Mouse (Mus musculus) hindbrain, embryonic 11.5 days (tissue): Measurements from ENCODE around the gene Mgmt. TPM values are rescaled to one million over a fixed set of nuclear protein-coding genes. Genes with fewer than 3 reads are reported as not detected.
A peak's percentile ranks its signal among the peaks of the same experiment; 100 is the strongest.

Source experiments
- ATAC-seq: fragments of 200-750 bp; cut with Nextera tagmentation; 2 replicates; pipeline ENCODE4 v1.8.0; 2017; ENCODE audit warnings: mild to moderate bottlenecking, moderate TSS enrichment, moderate library complexity; ENCODE audit not compliant: low FRiP score
- DNase-seq: peaks from one replicate; pipeline ENCODE4 v3.0.0-alpha.2; 2015; ENCODE audit warnings: low spot score
- H3K27ac ChIP-seq: fragments of 300-500 bp; sonication (generic); 2 replicates; pipeline ENCODE4 v1.5.1; 2014; ENCODE audit warnings: mild to moderate bottlenecking, low read depth, low read length
- H3K27me3 ChIP-seq: fragments of 300-500 bp; sonication (generic); 2 replicates; pipeline ENCODE4 v1.6.1; 2014; ENCODE audit warnings: mild to moderate bottlenecking, low read length, moderate library complexity, mixed read lengths; ENCODE audit not compliant: control insufficient read depth, insufficient read depth
- H3K36me3 ChIP-seq: fragments of 300-500 bp; sonication (generic); 2 replicates; pipeline ENCODE4 v1.6.1; 2014; ENCODE audit warnings: mild to moderate bottlenecking, low read length, moderate library complexity, mixed read lengths; ENCODE audit not compliant: control insufficient read depth, insufficient read depth
- H3K4me1 ChIP-seq: fragments of 300-500 bp; sonication (generic); replicated peaks from 2 replicates; pipeline ENCODE4 v1.6.1; 2014; ENCODE audit warnings: low read length, mixed read lengths; ENCODE audit not compliant: control insufficient read depth, insufficient read depth
- H3K4me2 ChIP-seq: fragments of 300-500 bp; sonication (generic); replicated peaks from 2 replicates; pipeline ENCODE4 v1.6.1; 2014; ENCODE audit warnings: mild to moderate bottlenecking, low read depth, low read length
- H3K4me3 ChIP-seq: fragments of 300-500 bp; sonication (generic); 2 replicates; pipeline ENCODE4 v1.5.1; 2014; ENCODE audit warnings: low read depth, low read length
- H3K9ac ChIP-seq: fragments of 300-500 bp; sonication (generic); 2 replicates; pipeline ENCODE4 v1.6.1; 2014; ENCODE audit warnings: low read depth, low read length
- H3K9me3 ChIP-seq: fragments of 300-500 bp; sonication (generic); 2 replicates; pipeline ENCODE4 v1.6.1; 2016; ENCODE audit warnings: low read length; ENCODE audit not compliant: control insufficient read depth
- WGBS: fragments of 180-500 bp; shearing (Covaris S2); extraction: QIAGEN DNeasy Blood & Tissue Kit; methylation state at CpG from one replicate; pipeline ENCODE4 v1.1.7; 2014; 5-methylcytosine and 5-hydroxymethylcytosine counted together
- polyA plus RNA-seq: library from polyadenylated mRNA; unstranded; fragments of >200 nt; fragmentation: Nextera tagmentation; extraction: Ambion mirVana; gene quantifications from 2 replicates; pipeline ENCODE4 v1.2.1, GENCODE M21; 2014

Mgmt gene
- polyA plus RNA-seq, 1 experiment from 2014 or later, result 3.9 TPM

- Histone ChIP-seq H3K36me3 (no peaks in the 10 kb centered on the region), H3K4me1 (no peaks in the 10 kb centered on the region; the same call in 1 of the 2 replicates), H3K27me3 (no peaks in the 10 kb centered on the region), H3K9me3 (no peaks in the 10 kb centered on the region), H3K4me3 (no peak overlapping the region), H3K9ac (no peak overlapping the region), H3K4me2 (no peak overlapping the region), H3K27ac (peak overlapping the region; percentile 14; the same call in 1 of the 2 replicates)
- 58% methylated on average over 15 of the region's 15 CpGs for WGBS
- DNase-seq (peak; percentile 29), ATAC-seq (no peak)
Measured at GRCm38 (mm10) chr7:137001215-137001614, 106.8 kb downstream of the Mgmt start.

- no peaks in the 10 kb centered on the region for H3K9me3 ChIP-seq
- no peaks in the 10 kb centered on the region for H3K36me3 ChIP-seq
- DNase-seq (no peak), ATAC-seq (no peak)
- no peaks in the 10 kb centered on the region; the same call in 1 of the 2 replicates for H3K4me1 ChIP-seq
- H3K4me3 ChIP-seq, result no peak overlapping the region
- no peak overlapping the region for H3K9ac ChIP-seq
- H3K27me3 ChIP-seq, result no peaks in the 10 kb centered on the region
- 74% methylated on average over 5 of the region's 5 CpGs for WGBS
- no peak overlapping the region for H3K27ac ChIP-seq
- H3K4me2 ChIP-seq, result no peak overlapping the region
Measured at GRCm38 (mm10) chr7:137001783-137002182, 107.4 kb downstream of the Mgmt start.

GRCm38 (mm10) chr7:137002431-137002830 is 108.0 kb downstream of the Mgmt start:
- ATAC-seq, result no peak
- Histone ChIP-seq H3K27ac (no peak overlapping the region), H3K4me1 (no peaks in the 10 kb centered on the region; the same call in 1 of the 2 replicates), H3K9me3 (no peaks in the 10 kb centered on the region), H3K4me3 (no peak overlapping the region), H3K27me3 (no peaks in the 10 kb centered on the region), H3K4me2 (no peak overlapping the region), H3K36me3 (no peaks in the 10 kb centered on the region), H3K9ac (no peak overlapping the region)
- 67% methylated on average over 3 of the region's 3 CpGs for WGBS
- DNase-seq, result no peak

- H3K36me3 ChIP-seq, result no peaks in the 10 kb centered on the region
- H3K4me3 ChIP-seq, result no peak overlapping the region
- H3K27me3 ChIP-seq, result no peaks in the 10 kb centered on the region
- ATAC-seq, result no peak
- H3K4me1 ChIP-seq, result no peaks in the 10 kb centered on the region; the same call in 1 of the 2 replicates
- H3K4me2 ChIP-seq, result no peak overlapping the region
- H3K9ac ChIP-seq, result no peak overlapping the region
- no peak for DNase-seq
- WGBS, result 59% methylated on average over 11 of the region's 11 CpGs
- H3K9me3 ChIP-seq, result no peaks in the 10 kb centered on the region
- H3K27ac ChIP-seq, result no peak overlapping the region
Measured at GRCm38 (mm10) chr7:137005293-137005692, 110.9 kb downstream of the Mgmt start.

GRCm38 (mm10) chr7:137008321-137008720 is 113.9 kb downstream of the Mgmt start:
- DNase-seq (no peak), ATAC-seq (no peak)
- 68% methylated on average over 6 of the region's 6 CpGs for WGBS
- H3K4me3 ChIP-seq, result no peak overlapping the region
- no peaks in the 10 kb centered on the region for H3K36me3 ChIP-seq
- no peak overlapping the region for H3K27ac ChIP-seq
- H3K4me1 ChIP-seq, result no peaks in the 10 kb centered on the region; the same call in 1 of the 2 replicates
- H3K27me3 ChIP-seq, result no peaks in the 10 kb centered on the region
- H3K9ac ChIP-seq, result no peak overlapping the region
- no peaks in the 10 kb centered on the region for H3K9me3 ChIP-seq
- H3K4me2 ChIP-seq, result no peak overlapping the region

GRCm38 (mm10) chr7:137009732-137010275 is 115.4 kb downstream of the Mgmt start:
- ATAC-seq, result no peak
- 89% methylated on average over 19 of the region's 19 CpGs for WGBS

GRCm38 (mm10) chr7:137010451-137010850 is 116.0 kb downstream of the Mgmt start:
- H3K4me2 ChIP-seq, result no peak overlapping the region

More at GRCm38 (mm10) chr7:137009732-137010275, 115.4 kb downstream of the Mgmt start:
- H3K27me3 ChIP-seq, result no peaks in the 10 kb centered on the region
- H3K9ac ChIP-seq, result no peak overlapping the region
- no peaks in the 10 kb centered on the region for H3K4me1 ChIP-seq
- H3K4me2 ChIP-seq, result no peak overlapping the region
- no peak for DNase-seq
- H3K36me3 ChIP-seq, result no peaks in the 10 kb centered on the region
- H3K9me3 ChIP-seq, result no peaks in the 10 kb centered on the region
- no peak overlapping the region for H3K27ac ChIP-seq
- H3K4me3 ChIP-seq, result no peak overlapping the region

GRCm38 (mm10) chr7:137012687-137013086 is 118.3 kb downstream of the Mgmt start:
- no peak overlapping the region for H3K27ac ChIP-seq
- 73% methylated on average over 8 of the region's 8 CpGs for WGBS
- no peaks in the 10 kb centered on the region for H3K36me3 ChIP-seq
- no peaks in the 10 kb centered on the region for H3K4me1 ChIP-seq
- H3K4me3 ChIP-seq, result no peak overlapping the region
- no peaks in the 10 kb centered on the region for H3K9me3 ChIP-seq
- ATAC-seq (no peak), DNase-seq (no peak)
- no peaks in the 10 kb centered on the region for H3K27me3 ChIP-seq
- H3K4me2 ChIP-seq, result no peak overlapping the region
- no peak overlapping the region for H3K9ac ChIP-seq

More at GRCm38 (mm10) chr7:137010451-137010850, 116.0 kb downstream of the Mgmt start:
- 90% methylated on average over 2 of the region's 2 CpGs for WGBS
- Histone ChIP-seq H3K27ac (no peak overlapping the region), H3K27me3 (no peaks in the 10 kb centered on the region), H3K4me1 (no peaks in the 10 kb centered on the region), H3K4me3 (no peak overlapping the region), H3K9ac (no peak overlapping the region), H3K36me3 (no peaks in the 10 kb centered on the region), H3K9me3 (no peaks in the 10 kb centered on the region)
- ATAC-seq (no peak), DNase-seq (no peak)

- H3K27ac ChIP-seq, result no peak overlapping the region
- ATAC-seq (no peak), DNase-seq (no peak)
- H3K36me3 ChIP-seq, result no peaks in the 10 kb centered on the region
- no peak overlapping the region for H3K9ac ChIP-seq
- no peak overlapping the region for H3K4me2 ChIP-seq
- no peaks in the 10 kb centered on the region for H3K4me1 ChIP-seq
- no peaks in the 10 kb centered on the region for H3K27me3 ChIP-seq
- no peak overlapping the region for H3K4me3 ChIP-seq
- no peaks in the 10 kb centered on the region for H3K9me3 ChIP-seq
- 58% methylated on average over 3 of the region's 3 CpGs for WGBS
Measured at GRCm38 (mm10) chr7:137013433-137013832, 119.0 kb downstream of the Mgmt start.
